Mouse (Mus musculus): ENCODE measurements around the gene Vat1. TPM values are rescaled to one million over a fixed set of nuclear protein-coding genes. Genes with fewer than 3 reads are reported as not detected.

The Vat1 gene
- 56.9 and 59.6 TPM in 2 replicates for polyA plus RNA-seq (2012; rRNA removed)

GRCm38 (mm10) chr11:101465869-101466551, at the start of gene Vat1:
TSS of gene Vat1 (minus strand) at chr11:101466230.
- WGBS, result 1% methylated on average over 60 of the region's 60 CpGs
- Histone ChIP-seq H3K27ac (ENCODE audit: insufficient read depth, low read length) (peak within 1 kb of the TSS; percentile 41; the same call in 1 of the 2 replicates), H3K4me3 (ENCODE audit: extremely low read depth, insufficient read depth, insufficient read length) (peak within 1 kb of the TSS; percentile 92), H3K4me1 (ENCODE audit: control insufficient read depth, insufficient read depth, insufficient read length) (peaks cover 12% of the 10 kb centered on the region), H3K36me3 (ENCODE audit: control insufficient read depth, insufficient read depth, low read length) (no peaks in the 10 kb centered on the region), H3K27me3 (ENCODE audit: control insufficient read depth, insufficient read depth, low read length) (peaks cover 5% of the 10 kb centered on the region)
- TF ChIP-seq CTCF (IDR thresholded peaks at IDR 0.05; ENCODE audit: extremely low read depth, insufficient read depth, insufficient read length, insufficient replicate concordance) (no peak), POLR2A (IDR thresholded peaks at IDR 0.05; ENCODE audit: low read depth, low read length) (no peak)
- DNase-seq (ENCODE audit: low read depth in 1 of 2, low spot score in 2 of 2), result peak in 1 of 2 experiments; percentile 55

DNA sequence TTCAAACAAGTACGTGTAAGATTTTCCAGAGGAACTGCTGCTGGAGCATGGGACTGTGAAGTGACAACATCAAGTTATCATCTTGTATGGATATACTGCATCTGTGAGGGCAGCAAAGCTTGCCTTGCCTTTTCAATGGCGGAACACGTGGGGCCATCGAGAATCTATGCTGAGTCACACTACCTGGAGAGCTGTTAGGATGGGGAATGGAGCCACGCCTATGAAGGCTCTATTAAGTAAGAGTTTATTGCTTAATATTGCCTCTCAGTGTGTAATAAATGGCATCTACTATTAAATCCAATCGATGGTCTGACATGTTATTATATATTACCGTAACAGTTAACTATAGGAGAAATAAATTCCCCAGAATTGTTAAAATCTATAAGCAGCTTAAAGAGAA, 41.1 kb upstream of the Vat1 start:
- WGBS, result 92% methylated on average over 7 of the region's 7 CpGs
- peaks cover 2% of the 10 kb centered on the region; the same call in 1 of the 2 replicates for H3K36me3 ChIP-seq (ENCODE audit: control insufficient read depth, insufficient read depth, low read length)
- DNase-seq (ENCODE audit: low read depth in 1 of 2, low spot score in 2 of 2), result no peak

GRCm38 (mm10) chr11:101506269-101506780, 40.3 kb upstream of the Vat1 start:
- no peak overlapping the region for H3K27ac ChIP-seq (ENCODE audit: insufficient read depth, low read length)
- 93% methylated on average over 5 of the region's 5 CpGs for WGBS
- DNase-seq (ENCODE audit: low read depth in 1 of 2, low spot score in 2 of 2), result no peak
- H3K36me3 ChIP-seq (ENCODE audit: control insufficient read depth, insufficient read depth, low read length), result peaks cover 2% of the 10 kb centered on the region; the same call in 1 of the 2 replicates
- H3K4me1 ChIP-seq (ENCODE audit: control insufficient read depth, insufficient read depth, insufficient read length), result no peaks in the 10 kb centered on the region
- H3K27me3 ChIP-seq (ENCODE audit: control insufficient read depth, insufficient read depth, low read length), result no peaks in the 10 kb centered on the region
- TF ChIP-seq CTCF (IDR thresholded peaks at IDR 0.05; ENCODE audit: extremely low read depth, insufficient read depth, insufficient read length, insufficient replicate concordance) (no peak), POLR2A (IDR thresholded peaks at IDR 0.05; ENCODE audit: low read depth, low read length) (no peak)
- no peak overlapping the region for H3K4me3 ChIP-seq (ENCODE audit: extremely low read depth, insufficient read depth, insufficient read length)

More for the DNA sequence above, 41.1 kb upstream of the Vat1 start:
- H3K4me3 ChIP-seq (ENCODE audit: extremely low read depth, insufficient read depth, insufficient read length), result no peak overlapping the region
- H3K27me3 ChIP-seq (ENCODE audit: control insufficient read depth, insufficient read depth, low read length), result no peaks in the 10 kb centered on the region
- TF ChIP-seq POLR2A (IDR thresholded peaks at IDR 0.05; ENCODE audit: low read depth, low read length), result no peak
- TF ChIP-seq CTCF (IDR thresholded peaks at IDR 0.05; ENCODE audit: extremely low read depth, insufficient read depth, insufficient read length, insufficient replicate concordance), result no peak
- H3K27ac ChIP-seq (ENCODE audit: insufficient read depth, low read length), result no peak overlapping the region
- no peaks in the 10 kb centered on the region for H3K4me1 ChIP-seq (ENCODE audit: control insufficient read depth, insufficient read depth, insufficient read length)

DNA sequence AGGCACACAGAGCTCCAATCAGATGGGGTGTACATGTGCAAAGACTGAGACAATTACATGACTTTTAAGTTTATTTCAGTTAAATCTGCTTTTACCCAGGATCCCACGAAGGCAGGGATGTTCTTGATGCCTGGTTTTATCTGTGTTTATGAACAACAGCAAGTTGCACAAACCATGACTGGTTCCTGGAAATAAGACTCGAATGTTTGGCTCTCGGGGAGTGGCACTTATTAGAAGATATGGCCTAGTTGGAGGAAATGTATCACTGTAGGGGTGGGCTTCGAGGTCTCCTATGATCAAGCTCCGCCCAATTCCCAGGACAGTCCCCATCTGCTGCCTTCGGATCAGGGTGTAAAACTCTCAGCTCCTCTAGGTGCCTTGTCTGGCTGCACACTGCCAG, 20.1 kb upstream of the Vat1 start:
- Histone ChIP-seq H3K4me1 (ENCODE audit: control insufficient read depth, insufficient read depth, insufficient read length) (no peaks in the 10 kb centered on the region), H3K27me3 (ENCODE audit: control insufficient read depth, insufficient read depth, low read length) (no peaks in the 10 kb centered on the region), H3K27ac (ENCODE audit: insufficient read depth, low read length) (no peak overlapping the region), H3K36me3 (ENCODE audit: control insufficient read depth, insufficient read depth, low read length) (no peaks in the 10 kb centered on the region), H3K4me3 (ENCODE audit: extremely low read depth, insufficient read depth, insufficient read length) (no peak overlapping the region)
- no peak for DNase-seq (ENCODE audit: low read depth in 1 of 2, low spot score in 2 of 2)
- TF ChIP-seq CTCF (IDR thresholded peaks at IDR 0.05; ENCODE audit: extremely low read depth, insufficient read depth, insufficient read length, insufficient replicate concordance) (no peak), POLR2A (IDR thresholded peaks at IDR 0.05; ENCODE audit: low read depth, low read length) (no peak)
- WGBS, result 83% methylated on average over 6 of the region's 6 CpGs

GRCm38 (mm10) chr11:101485509-101486028, 19.5 kb upstream of the Vat1 start:
- no peaks in the 10 kb centered on the region for H3K36me3 ChIP-seq (ENCODE audit: control insufficient read depth, insufficient read depth, low read length)
- TF ChIP-seq CTCF (IDR thresholded peaks at IDR 0.05; ENCODE audit: extremely low read depth, insufficient read depth, insufficient read length, insufficient replicate concordance) (no peak), POLR2A (IDR thresholded peaks at IDR 0.05; ENCODE audit: low read depth, low read length) (no peak)
- WGBS, result 70% methylated on average over 6 of the region's 6 CpGs
- DNase-seq (ENCODE audit: low read depth in 1 of 2, low spot score in 2 of 2), result no peak
- H3K27me3 ChIP-seq (ENCODE audit: control insufficient read depth, insufficient read depth, low read length), result no peaks in the 10 kb centered on the region
- no peak overlapping the region for H3K4me3 ChIP-seq (ENCODE audit: extremely low read depth, insufficient read depth, insufficient read length)
- no peak overlapping the region for H3K27ac ChIP-seq (ENCODE audit: insufficient read depth, low read length)
- H3K4me1 ChIP-seq (ENCODE audit: control insufficient read depth, insufficient read depth, insufficient read length), result no peaks in the 10 kb centered on the region

DNA sequence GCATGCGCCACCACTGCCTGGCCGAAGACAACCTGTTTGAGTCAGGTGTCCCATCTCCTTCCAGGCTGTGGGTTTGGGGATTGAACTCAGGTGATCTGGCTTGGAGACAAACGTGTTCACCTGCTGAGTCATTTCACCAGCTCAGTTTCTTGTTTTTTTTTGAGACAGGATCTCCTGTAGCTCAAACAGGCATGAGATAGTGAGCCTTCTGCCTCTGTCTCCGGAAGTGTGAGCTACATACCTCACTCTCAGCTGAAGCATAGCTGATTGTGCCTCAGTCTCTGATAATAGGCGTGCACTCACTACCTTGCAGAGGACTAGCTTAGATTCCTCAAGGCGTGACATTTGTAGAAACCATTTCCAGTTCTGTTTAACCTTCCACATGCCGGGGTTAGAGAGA, 18.8 kb upstream of the Vat1 start:
- Histone ChIP-seq H3K27me3 (ENCODE audit: control insufficient read depth, insufficient read depth, low read length) (no peaks in the 10 kb centered on the region), H3K36me3 (ENCODE audit: control insufficient read depth, insufficient read depth, low read length) (no peaks in the 10 kb centered on the region), H3K4me3 (ENCODE audit: extremely low read depth, insufficient read depth, insufficient read length) (no peak overlapping the region), H3K4me1 (ENCODE audit: control insufficient read depth, insufficient read depth, insufficient read length) (no peaks in the 10 kb centered on the region), H3K27ac (ENCODE audit: insufficient read depth, low read length) (no peak overlapping the region)
- WGBS, result 76% methylated on average over 7 of the region's 7 CpGs
- no peak for TF ChIP-seq POLR2A (IDR thresholded peaks at IDR 0.05; ENCODE audit: low read depth, low read length)
- no peak for TF ChIP-seq CTCF (IDR thresholded peaks at IDR 0.05; ENCODE audit: extremely low read depth, insufficient read depth, insufficient read length, insufficient replicate concordance)
- DNase-seq (ENCODE audit: low read depth in 1 of 2, low spot score in 2 of 2), result no peak

DNA sequence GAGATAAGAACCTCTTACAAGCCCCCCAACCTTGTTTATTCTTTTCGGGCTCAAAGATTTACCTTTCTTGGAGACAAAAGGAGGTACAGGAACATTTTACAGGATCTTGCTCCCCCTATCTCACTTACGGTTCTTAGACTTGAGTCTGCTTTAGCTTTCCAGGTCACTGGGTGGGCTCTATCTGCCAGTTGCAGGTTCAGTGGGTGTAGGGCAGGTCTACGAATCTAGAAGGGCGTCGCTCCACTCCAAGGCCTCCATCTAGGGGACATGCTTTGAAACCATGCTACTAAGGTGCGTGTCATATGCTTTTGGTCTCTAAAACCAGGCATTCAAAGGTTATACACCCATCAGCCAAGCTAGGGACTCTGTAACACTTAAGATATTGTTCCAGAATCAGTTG, 18.2 kb upstream of the Vat1 start:
- H3K4me1 ChIP-seq (ENCODE audit: control insufficient read depth, insufficient read depth, insufficient read length), result no peaks in the 10 kb centered on the region
- no peak overlapping the region for H3K4me3 ChIP-seq (ENCODE audit: extremely low read depth, insufficient read depth, insufficient read length)
- H3K27me3 ChIP-seq (ENCODE audit: control insufficient read depth, insufficient read depth, low read length), result no peaks in the 10 kb centered on the region
- no peak for TF ChIP-seq POLR2A (IDR thresholded peaks at IDR 0.05; ENCODE audit: low read depth, low read length)
- no peak for TF ChIP-seq CTCF (IDR thresholded peaks at IDR 0.05; ENCODE audit: extremely low read depth, insufficient read depth, insufficient read length, insufficient replicate concordance)
- no peaks in the 10 kb centered on the region for H3K36me3 ChIP-seq (ENCODE audit: control insufficient read depth, insufficient read depth, low read length)
- no peak for DNase-seq (ENCODE audit: low read depth in 1 of 2, low spot score in 2 of 2)
- whole genome bisulfite sequencing, result 80% methylated on average over 6 of the region's 6 CpGs
- H3K27ac ChIP-seq (ENCODE audit: insufficient read depth, low read length), result no peak overlapping the region
